Mouse (Mus musculus) heart, embryonic 16.5 days (tissue): ENCODE data around the gene Gucy2c. TPM values are rescaled to one million over a fixed set of nuclear protein-coding genes. Genes with fewer than 3 reads are reported as not detected.
A peak's percentile ranks its signal among the peaks of the same experiment; 100 is the strongest.
"Not testable (repeated sequence)": the region's sequence is repeated elsewhere in the genome, so short reads cannot be mapped to it uniquely, and the experiment has no call there.

Experiments used
- ATAC-seq: fragments of 200-750 bp; cut with Nextera tagmentation; replicated peaks from 2 replicates; pipeline ENCODE4 v1.8.0; 2017; ENCODE audit warnings: moderate number of reproducible peaks; ENCODE audit not compliant: insufficient read depth, low FRiP score; ENCODE audit errors: extremely low read depth
- H3K27ac ChIP-seq: fragments of 300-500 bp; sonication (generic); 2 replicates; pipeline ENCODE4 v1.5.1; 2014; ENCODE audit warnings: mild to moderate bottlenecking, low read length, control low read depth, moderate library complexity
- H3K27me3 ChIP-seq: fragments of 300-500 bp; sonication (generic); 2 replicates; pipeline ENCODE4 v1.6.1; 2014; ENCODE audit warnings: low read length, mixed read lengths; ENCODE audit not compliant: control insufficient read depth, insufficient read depth
- H3K36me3 ChIP-seq: fragments of 300-500 bp; sonication (generic); 2 replicates; pipeline ENCODE4 v1.6.1; 2014; ENCODE audit not compliant: control insufficient read depth, insufficient read depth
- H3K4me1 ChIP-seq: fragments of 300-500 bp; sonication (generic); 2 replicates; pipeline ENCODE4 v1.6.1; 2014; ENCODE audit warnings: low read length, mixed read lengths; ENCODE audit not compliant: control insufficient read depth, insufficient read depth
- H3K4me2 ChIP-seq: fragments of 300-500 bp; sonication (generic); 2 replicates; pipeline ENCODE4 v1.6.1; 2014; ENCODE audit warnings: low read depth, mild to moderate bottlenecking, control low read depth, low read length
- H3K4me3 ChIP-seq: fragments of 300-500 bp; sonication (generic); 2 replicates; pipeline ENCODE4 v1.5.1; 2014; ENCODE audit warnings: mild to moderate bottlenecking, control low read depth, low read length
- H3K9ac ChIP-seq: fragments of 300-500 bp; sonication (generic); 2 replicates; pipeline ENCODE4 v1.6.1; 2014; ENCODE audit warnings: low read length, control low read depth
- H3K9me3 ChIP-seq: fragments of 300-500 bp; sonication (generic); replicated peaks from 2 replicates; pipeline ENCODE4 v1.6.1; 2016; ENCODE audit warnings: low read length; ENCODE audit not compliant: control insufficient read depth
- WGBS: fragments of 180-500 bp; shearing (Covaris S2); extraction: QIAGEN DNeasy Blood & Tissue Kit; methylation state at CpG from one replicate; pipeline ENCODE4 v1.1.7; 2014; 5-methylcytosine and 5-hydroxymethylcytosine counted together
- polyA plus RNA-seq: library from polyadenylated mRNA; unstranded; fragments of >200 nt; fragmentation: Nextera tagmentation; extraction: Ambion mirVana; gene quantifications from 2 replicates; pipeline ENCODE4 v1.2.1, GENCODE M21; 2015

The Gucy2c gene
- polyA plus RNA-seq, 1 experiment from 2014 or later = 0.11 TPM

GRCm38 (mm10) chr6:136806819-136807218 lies 25.3 kb upstream of the Gucy2c start:
- H3K4me3 ChIP-seq = no peak overlapping the region
- peaks cover under 1% of the 10 kb centered on the region; the same call in 1 of the 2 replicates for H3K36me3 ChIP-seq
- H3K9me3 ChIP-seq = no peaks in the 10 kb centered on the region
- H3K4me1 ChIP-seq = peaks cover 25% of the 10 kb centered on the region
- H3K9ac ChIP-seq = no peak overlapping the region
- no peaks in the 10 kb centered on the region for H3K27me3 ChIP-seq
- H3K4me2 ChIP-seq = no peak overlapping the region
- no peak for ATAC-seq
- 76% methylated on average over 5 of the region's 5 CpGs for WGBS
- no peak overlapping the region for H3K27ac ChIP-seq

GRCm38 (mm10) chr6:136805409-136805775 lies 23.8 kb upstream of the Gucy2c start:
- Histone ChIP-seq H3K4me1 (peaks cover 25% of the 10 kb centered on the region), H3K4me3 (no peak overlapping the region), H3K27ac (no peak overlapping the region), H3K4me2 (no peak overlapping the region), H3K9ac (no peak overlapping the region), H3K36me3 (no peaks in the 10 kb centered on the region), H3K9me3 (no peaks in the 10 kb centered on the region), H3K27me3 (no peaks in the 10 kb centered on the region)
- 81% methylated on average over 1 of the region's 1 CpGs for WGBS
- ATAC-seq = no peak

- H3K4me2 ChIP-seq = peak overlapping the region; percentile 92
- H3K27me3 ChIP-seq = no peaks in the 10 kb centered on the region
- peak overlapping the region; percentile 100 for H3K27ac ChIP-seq
- peak overlapping the region; percentile 82 for H3K4me3 ChIP-seq
- no peaks in the 10 kb centered on the region for H3K36me3 ChIP-seq
- no peaks in the 10 kb centered on the region for H3K9me3 ChIP-seq
- WGBS = 27% methylated on average over 9 of the region's 9 CpGs
- peak overlapping the region; percentile 66 for H3K9ac ChIP-seq
- H3K4me1 ChIP-seq = peaks cover 24% of the 10 kb centered on the region
- no peak for ATAC-seq
These were observed 23.3 kb upstream of the Gucy2c start for GRCm38 (mm10) chr6:136804705-136805408.

- peak within 1 kb of the TSS; percentile 100 for H3K27ac ChIP-seq
- peak within 1 kb of the TSS; percentile 96 for H3K9ac ChIP-seq
- H3K27me3 ChIP-seq = no peaks in the 10 kb centered on the region
- peak within 1 kb of the TSS; percentile 82 for H3K4me3 ChIP-seq
- no peaks in the 10 kb centered on the region for H3K36me3 ChIP-seq
- under 1% methylated on average over 50 of the region's 50 CpGs for WGBS
- ATAC-seq = peak; percentile 74
- peaks cover 16% of the 10 kb centered on the region for H3K4me1 ChIP-seq
- peak within 1 kb of the TSS; percentile 92 for H3K4me2 ChIP-seq
- H3K9me3 ChIP-seq = no peaks in the 10 kb centered on the region
These were observed 22.4 kb upstream of the Gucy2c start, which contains the start of gene Hist4h4 for GRCm38 (mm10) chr6:136803739-136804633. Gene Hist4h4, minus strand, starts transcription at chr6:136804415.

GRCm38 (mm10) chr6:136803093-136803738 lies 21.7 kb upstream of the Gucy2c start:
- H3K9me3 ChIP-seq = no peaks in the 10 kb centered on the region
- peak overlapping the region; percentile 82 for H3K4me3 ChIP-seq
- peak overlapping the region; percentile 92 for H3K4me2 ChIP-seq
- H3K27ac ChIP-seq = peak overlapping the region; percentile 100
- H3K4me1 ChIP-seq = peaks cover 12% of the 10 kb centered on the region
- ATAC-seq = no peak
- 9% methylated on average over 12 of the region's 12 CpGs for WGBS
- H3K27me3 ChIP-seq = no peaks in the 10 kb centered on the region
- peak overlapping the region; percentile 96 for H3K9ac ChIP-seq
- no peaks in the 10 kb centered on the region for H3K36me3 ChIP-seq

- peaks cover 10% of the 10 kb centered on the region for H3K4me1 ChIP-seq
- H3K4me2 ChIP-seq = no peak overlapping the region
- H3K9me3 ChIP-seq = no peaks in the 10 kb centered on the region
- no peak overlapping the region for H3K27ac ChIP-seq
- no peak overlapping the region for H3K9ac ChIP-seq
- no peaks in the 10 kb centered on the region for H3K36me3 ChIP-seq
- no peak overlapping the region for H3K4me3 ChIP-seq
- ATAC-seq = no peak
- no peaks in the 10 kb centered on the region for H3K27me3 ChIP-seq
- WGBS = 71% methylated on average over 6 of the region's 6 CpGs
These were observed 19.7 kb upstream of the Gucy2c start for GRCm38 (mm10) chr6:136801274-136801673.

- Histone ChIP-seq H3K9ac (no peak overlapping the region), H3K4me2 (no peak overlapping the region), H3K9me3 (no peaks in the 10 kb centered on the region), H3K27ac (no peak overlapping the region), H3K4me3 (no peak overlapping the region), H3K27me3 (no peaks in the 10 kb centered on the region), H3K36me3 (no peaks in the 10 kb centered on the region), H3K4me1 (peaks cover 10% of the 10 kb centered on the region)
- WGBS = 87% methylated on average over 8 of the region's 8 CpGs
- no peak for ATAC-seq
These were observed 19.1 kb upstream of the Gucy2c start for GRCm38 (mm10) chr6:136800710-136801109.

- not testable (repeated sequence) for H3K36me3 ChIP-seq, H3K4me1 ChIP-seq, H3K9me3 ChIP-seq, H3K9ac ChIP-seq, ATAC-seq, H3K27ac ChIP-seq, H3K4me3 ChIP-seq, H3K27me3 ChIP-seq, H3K4me2 ChIP-seq
- 75% methylated on average over 3 of the region's 3 CpGs for WGBS
These were observed 16.5 kb upstream of the Gucy2c start for GRCm38 (mm10) chr6:136797874-136798693.
